Mouse (Mus musculus) hindbrain, postnatal 0 days (tissue): ENCODE results near the gene Ankra2. TPM values are rescaled to one million over a fixed set of nuclear protein-coding genes. Genes with fewer than 3 reads are reported as not detected.
A peak's percentile ranks its signal among the peaks of the same experiment; 100 is the strongest.

Experiments used
- ATAC-seq: fragments of 200-750 bp; cut with Nextera tagmentation; 2 replicates; pipeline ENCODE4 v1.8.0; 2017; ENCODE audit warnings: mild to moderate bottlenecking, moderate TSS enrichment, moderate library complexity
- DNase-seq: peaks from one replicate; pipeline ENCODE4 v3.0.0-alpha.2; 2015; ENCODE audit warnings: low spot score
- H3K27ac ChIP-seq: fragments of 300-500 bp; sonication (generic); 2 replicates; pipeline ENCODE4 v1.5.1; 2014; ENCODE audit warnings: mild to moderate bottlenecking
- H3K27me3 ChIP-seq: fragments of 300-500 bp; sonication (generic); 2 replicates; pipeline ENCODE4 v1.6.1; 2014; ENCODE audit warnings: low read length, mixed read lengths; ENCODE audit not compliant: insufficient read depth
- H3K36me3 ChIP-seq: fragments of 300-500 bp; sonication (generic); 2 replicates; pipeline ENCODE4 v1.6.1; 2014; ENCODE audit warnings: low read length, mixed read lengths; ENCODE audit not compliant: insufficient read depth
- H3K4me1 ChIP-seq: fragments of 300-500 bp; sonication (generic); 2 replicates; pipeline ENCODE4 v1.6.1; 2014; ENCODE audit warnings: antibody characterized with exemption, low read length, mixed read lengths; ENCODE audit not compliant: insufficient read depth
- H3K4me2 ChIP-seq: fragments of 300-500 bp; sonication (generic); 2 replicates; pipeline ENCODE4 v1.6.1; 2014; ENCODE audit warnings: low read depth, mild to moderate bottlenecking, low read length, moderate library complexity, mixed read lengths
- H3K4me3 ChIP-seq: fragments of 300-500 bp; sonication (generic); 2 replicates; pipeline ENCODE4 v1.5.1; 2014; ENCODE audit warnings: low read length
- H3K9ac ChIP-seq: fragments of 300-500 bp; sonication (generic); replicated peaks from 2 replicates; pipeline ENCODE4 v1.6.1; 2014; ENCODE audit warnings: mild to moderate bottlenecking, low read length, moderate library complexity, mixed read lengths
- H3K9me3 ChIP-seq: fragments of 300-500 bp; sonication (generic); 2 replicates; pipeline ENCODE4 v1.6.1; 2016; ENCODE audit warnings: low read length, mixed read lengths
- CTCF ChIP-seq: IDR thresholded peaks from 2 replicates; pipeline ENCODE4 v1.5.1; 2016; ENCODE audit warnings: antibody characterized with exemption, control low read depth, low read depth
- WGBS: fragments of 180-500 bp; shearing (Covaris S2); extraction: QIAGEN DNeasy Blood & Tissue Kit; methylation state at CpG from one replicate; pipeline ENCODE4 v1.1.7; 2014; 5-methylcytosine and 5-hydroxymethylcytosine counted together
- polyA plus RNA-seq: library from polyadenylated mRNA; unstranded; fragments of >200 nt; fragmentation: Nextera tagmentation; extraction: Ambion mirVana; gene quantifications from 2 replicates; pipeline ENCODE4 v1.2.1, GENCODE M21; 2015
- total RNA-seq: library from RNA; depleted of rRNA; stranded (reverse); fragments of >200 nt; gene quantifications from 2 replicates; pipeline ENCODE4 v1.2.3, GENCODE M21; 2014; rRNA removed

Ankra2 gene
- total and polyA plus RNA-seq, 2 experiments from 2014 or later: 66.8 to 80.3 TPM

DNA sequence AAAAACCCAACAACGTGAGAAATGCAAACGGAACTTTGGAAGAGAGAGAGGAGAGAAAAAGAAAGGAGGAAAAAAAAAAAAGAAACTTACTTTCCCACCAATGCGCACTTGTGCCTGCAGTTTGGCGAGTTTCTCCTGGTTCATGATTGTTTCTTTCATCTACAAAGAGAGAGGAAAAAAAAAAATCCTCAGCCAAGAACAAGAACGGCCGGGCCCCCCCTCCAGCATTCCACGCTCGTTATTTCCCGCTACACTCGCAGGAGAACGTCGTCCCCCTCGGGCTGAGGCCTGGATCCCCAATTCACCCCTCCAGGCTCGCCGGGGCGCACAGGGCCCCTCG lies 53.2 kb downstream of the Ankra2 start:
- Histone ChIP-seq H3K9ac (peak overlapping the region; percentile 93), H3K9me3 (no peaks in the 10 kb centered on the region)
- WGBS: 1% methylated on average over 17 of the region's 17 CpGs

DNA sequence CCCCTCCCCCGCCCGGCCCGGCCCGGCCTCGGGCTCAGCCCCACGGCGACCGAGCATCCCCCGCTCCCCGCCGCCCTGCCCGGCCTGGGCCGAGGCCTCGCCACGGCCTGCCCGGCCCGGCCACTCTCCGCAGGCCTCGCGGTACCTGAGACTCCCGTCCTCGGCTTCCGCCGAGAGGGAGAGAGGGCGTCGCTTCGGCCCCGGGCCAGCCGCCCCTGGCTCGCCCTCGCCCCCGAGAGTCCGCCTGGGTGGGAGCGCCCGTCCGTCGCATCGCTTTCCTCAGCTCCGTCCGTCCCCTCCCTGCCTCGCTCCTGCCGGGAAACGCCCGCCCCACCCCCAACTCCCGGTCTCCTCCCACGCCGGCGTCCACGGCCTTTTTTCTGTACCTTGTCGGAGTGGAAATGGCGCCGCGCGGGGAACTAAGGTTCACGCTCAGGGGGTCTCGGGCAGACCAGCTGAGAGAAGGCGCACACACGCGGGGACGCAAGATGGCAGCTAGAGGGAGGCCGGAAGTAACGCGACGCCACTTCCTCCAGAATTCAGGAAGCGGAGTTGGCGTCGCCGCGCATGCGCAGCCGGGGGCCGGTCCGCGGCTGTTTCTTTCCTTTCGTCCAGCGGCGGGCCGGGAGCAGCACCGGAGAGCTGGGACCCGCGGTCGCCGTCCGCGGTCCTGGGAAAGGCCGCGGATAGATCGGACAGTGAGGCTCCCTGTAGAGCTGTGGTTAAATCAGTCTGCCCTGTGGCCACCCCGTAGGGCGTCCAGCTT lies 53.8 kb downstream of the Ankra2 start, which contains the start of gene Btf3:
TSS of gene Btf3 (minus strand) at position 527 of the 766 bp plus-strand sequence.
- H3K36me3 ChIP-seq: peaks cover 15% of the 10 kb centered on the region; the same call in 1 of the 2 replicates
- H3K27ac ChIP-seq: peak within 1 kb of the TSS; percentile 94
- H3K4me3 ChIP-seq: peak within 1 kb of the TSS; percentile 78
- WGBS: under 1% methylated on average over 77 of the region's 90 CpGs
- peak within 1 kb of the TSS; percentile 74 for H3K4me2 ChIP-seq
- DNase-seq: peak; percentile 97
- peaks cover 11% of the 10 kb centered on the region; the same call in 1 of the 2 replicates for H3K4me1 ChIP-seq
- ATAC-seq: peak; percentile 97
- no peaks in the 10 kb centered on the region for H3K9me3 ChIP-seq
- H3K27me3 ChIP-seq: no peaks in the 10 kb centered on the region
- peak; percentile 14; the same call in 1 of the 2 replicates for TF ChIP-seq CTCF
- H3K9ac ChIP-seq: peak within 1 kb of the TSS; percentile 93

More for the DNA sequence above, 53.2 kb downstream of the Ankra2 start:
- no peak for DNase-seq
- Histone ChIP-seq H3K4me2 (peak overlapping the region; percentile 74), H3K27me3 (no peaks in the 10 kb centered on the region), H3K4me3 (peak overlapping the region; percentile 78), H3K36me3 (peaks cover 21% of the 10 kb centered on the region; the same call in 1 of the 2 replicates), H3K27ac (peak overlapping the region; percentile 94), H3K4me1 (peaks cover 11% of the 10 kb centered on the region; the same call in 1 of the 2 replicates)
- no peak for ATAC-seq
- no peak for TF ChIP-seq CTCF

DNA sequence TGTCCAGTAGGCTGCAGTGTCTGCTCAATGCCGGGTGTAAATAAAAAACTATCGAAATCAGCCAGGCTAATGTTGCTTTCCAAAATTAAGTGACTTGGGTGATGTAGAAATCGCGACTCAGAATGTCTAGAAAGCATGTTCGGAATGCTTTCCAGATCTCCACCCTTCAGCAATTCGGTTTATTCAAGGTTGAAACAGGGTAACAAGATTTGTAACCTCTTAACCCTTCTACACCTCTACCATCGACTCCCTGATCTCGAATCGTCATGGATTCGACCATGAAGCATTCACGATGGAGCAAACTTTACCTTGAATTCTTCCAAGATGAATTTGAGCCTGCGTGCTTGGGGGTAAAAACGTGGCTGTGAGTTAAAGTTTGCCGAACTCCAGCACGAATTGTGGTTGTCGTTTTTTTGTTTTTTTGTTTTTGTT lies 54.4 kb downstream of the Ankra2 start:
- WGBS: 2% methylated on average over 16 of the region's 16 CpGs
- ATAC-seq (no peak), DNase-seq (no peak)
- peak overlapping the region; percentile 78 for H3K4me3 ChIP-seq
- H3K4me2 ChIP-seq: peak overlapping the region; percentile 74
- H3K27me3 ChIP-seq: no peaks in the 10 kb centered on the region
- peaks cover 11% of the 10 kb centered on the region; the same call in 1 of the 2 replicates for H3K4me1 ChIP-seq
- H3K9ac ChIP-seq: peak overlapping the region; percentile 93
- TF ChIP-seq CTCF: peak; percentile 51; the same call in 1 of the 2 replicates
- peaks cover 13% of the 10 kb centered on the region; the same call in 1 of the 2 replicates for H3K36me3 ChIP-seq
- no peaks in the 10 kb centered on the region for H3K9me3 ChIP-seq
- H3K27ac ChIP-seq: peak overlapping the region; percentile 94

DNA sequence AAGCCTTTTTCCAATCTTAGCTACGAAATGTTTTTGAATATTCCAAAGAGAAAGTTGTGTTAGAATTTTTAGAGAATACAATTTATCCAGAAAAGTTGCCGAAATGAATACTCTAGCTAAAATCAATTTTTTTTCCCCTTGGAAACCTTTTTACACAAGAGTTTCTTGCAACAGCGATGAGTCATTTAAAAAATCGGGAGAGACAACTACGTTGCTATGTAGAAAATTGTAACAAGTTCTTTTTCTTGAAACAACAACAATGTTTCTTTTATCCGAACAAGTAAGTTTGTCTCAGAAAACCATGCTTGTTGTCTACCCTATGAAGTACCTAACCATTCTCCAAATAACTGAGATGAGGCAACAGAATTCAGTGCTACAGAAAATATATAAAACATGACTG lies 55.0 kb downstream of the Ankra2 start:
- TF ChIP-seq CTCF: no peak
- 95% methylated on average over 6 of the region's 6 CpGs for WGBS
- Histone ChIP-seq H3K4me3 (no peak overlapping the region), H3K27ac (no peak overlapping the region), H3K36me3 (peaks cover 9% of the 10 kb centered on the region; the same call in 1 of the 2 replicates), H3K4me2 (peak overlapping the region; percentile 74; the same call in 1 of the 2 replicates), H3K9ac (no peak overlapping the region; the same call in 1 of the 2 replicates), H3K9me3 (no peaks in the 10 kb centered on the region), H3K4me1 (peaks cover 11% of the 10 kb centered on the region; the same call in 1 of the 2 replicates), H3K27me3 (no peaks in the 10 kb centered on the region)
- DNase-seq (no peak), ATAC-seq (no peak)

Other genes starting within 250 kb of the Ankra2 start
- gene Arhgef28, start 56.6 kb upstream of the Ankra2 start, total RNA-seq: 21.9 and 29.9 TPM in 2 replicates
- gene Arhgef28, start 56.6 kb upstream of the Ankra2 start, polyA plus RNA-seq: 28.4 and 29.2 TPM in 2 replicates
- 18.0 and 22.6 TPM in 2 replicates for gene Utp15, start within 50 bp of the Ankra2 start, total RNA-seq
- gene Utp15, start within 50 bp of the Ankra2 start, polyA plus RNA-seq: 22.6 and 23.1 TPM in 2 replicates
- gene Gm21976, start 16.8 kb downstream of the Ankra2 start, total RNA-seq: not detected in 2 replicates
- not detected in 2 replicates for gene Gm21976, start 16.8 kb downstream of the Ankra2 start, polyA plus RNA-seq
- gene Btf3, start 53.9 kb downstream of the Ankra2 start, total RNA-seq: 181 and 252 TPM in 2 replicates
- 476 and 491 TPM in 2 replicates for gene Btf3, start 53.9 kb downstream of the Ankra2 start, polyA plus RNA-seq
- 1.6 and 2.1 TPM in 2 replicates for gene Foxd1, start 91.2 kb downstream of the Ankra2 start, total RNA-seq
- 0.74 and 0.88 TPM in 2 replicates for gene Foxd1, start 91.2 kb downstream of the Ankra2 start, polyA plus RNA-seq
- gene Gm10320, start 228.9 kb downstream of the Ankra2 start, total RNA-seq: 0.52 TPM in 1 of 2 replicates, not detected in the other
- gene Gm10320, start 228.9 kb downstream of the Ankra2 start, polyA plus RNA-seq: 0.72 and 0.74 TPM in 2 replicates